Mouse (Mus musculus) olfactory bulb, adult 2 months (tissue): Measurements from ENCODE around the gene Mfsd4a. TPM values are rescaled to one million over a fixed set of nuclear protein-coding genes. Genes with fewer than 3 reads are reported as not detected.
A peak's percentile ranks its signal among the peaks of the same experiment; 100 is the strongest.

Experiments
- H3K27ac ChIP-seq: fragments of 200-500 bp; 2 replicates; pipeline ENCODE4 v1.5.1; 2012; ENCODE audit warnings: low read depth, low read length; ENCODE audit not compliant: insufficient read depth
- H3K4me1 ChIP-seq: fragments of 200-500 bp; 2 replicates; pipeline ENCODE4 v1.6.1; 2012; ENCODE audit warnings: low read length; ENCODE audit not compliant: control insufficient read depth, insufficient read depth
- H3K4me3 ChIP-seq: fragments of 200-500 bp; 2 replicates; pipeline ENCODE4 v1.5.1; 2012; ENCODE audit warnings: mild to moderate bottlenecking, low read depth, low read length, moderate library complexity; ENCODE audit not compliant: insufficient read depth
- CTCF ChIP-seq: fragments of 200-500 bp; IDR thresholded peaks from 2 replicates; pipeline ENCODE4 v1.5.1; 2012; ENCODE audit warnings: low read depth, mild to moderate bottlenecking, low read length, moderate library complexity; ENCODE audit not compliant: insufficient read depth
- POLR2A ChIP-seq: fragments of 200-500 bp; IDR thresholded peaks from 2 replicates; pipeline ENCODE4 v1.6.1; 2012; ENCODE audit warnings: mild to moderate bottlenecking, low read depth, low read length, moderate library complexity; ENCODE audit not compliant: insufficient read depth
- WGBS: fragments of 180-500 bp; shearing (Covaris S2); methylation state at CpG from one replicate; pipeline ENCODE4 v1.1.7; 2018; 5-methylcytosine and 5-hydroxymethylcytosine counted together
- polyA plus RNA-seq: library from polyadenylated mRNA; stranded (reverse); fragments of >200 nt; gene quantifications from 2 replicates; pipeline ENCODE4 v1.2.4, GENCODE M21; 2012; ENCODE audit warnings: low replicate concordance; ENCODE audit not compliant: missing spikeins, insufficient read depth, insufficient read length

Gene Mfsd4a
- polyA plus RNA-seq, 1 experiment: not detected

DNA sequence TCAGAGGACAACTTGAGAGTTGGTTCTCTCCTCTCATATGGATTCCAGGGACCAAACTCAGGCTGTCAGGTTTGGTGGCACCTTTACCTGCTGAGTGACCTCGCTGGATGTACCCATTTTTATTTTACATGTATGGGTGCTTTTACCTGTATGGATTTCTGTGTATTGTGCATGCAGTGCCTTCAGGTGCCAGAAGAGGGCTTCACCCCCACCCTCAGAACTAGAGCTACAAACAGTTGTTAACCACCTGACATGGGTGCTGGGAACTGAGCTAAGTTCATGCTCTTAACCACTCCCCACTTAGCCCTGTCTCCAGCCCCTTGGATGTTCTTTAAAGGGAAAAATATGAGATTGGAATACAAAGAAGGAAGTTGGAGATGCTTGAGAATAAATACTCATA, 53.1 kb downstream of the Mfsd4a start:
- TF ChIP-seq CTCF: no peak
- Histone ChIP-seq H3K4me3 (no peak overlapping the region), H3K27ac (no peak overlapping the region), H3K4me1 (no peaks in the 10 kb centered on the region)
- WGBS: 84% methylated on average over 1 of the region's 1 CpGs

- no peak overlapping the region for H3K4me3 ChIP-seq
- H3K27ac ChIP-seq: no peak overlapping the region
- WGBS: 67% methylated on average over 8 of the region's 8 CpGs
- no peaks in the 10 kb centered on the region for H3K4me1 ChIP-seq
- TF ChIP-seq CTCF (no peak), POLR2A (no peak)
These were observed 55.0 kb downstream of the Mfsd4a start for GRCm38 (mm10) chr1:132012861-132013260.

- H3K4me3 ChIP-seq: no peak overlapping the region
- no peak overlapping the region for H3K27ac ChIP-seq
- 85% methylated on average over 2 of the region's 2 CpGs for WGBS
- no peaks in the 10 kb centered on the region for H3K4me1 ChIP-seq
- TF ChIP-seq CTCF: no peak
- TF ChIP-seq POLR2A: no peak
These were observed 56.1 kb downstream of the Mfsd4a start for GRCm38 (mm10) chr1:132011785-132012184.

DNA sequence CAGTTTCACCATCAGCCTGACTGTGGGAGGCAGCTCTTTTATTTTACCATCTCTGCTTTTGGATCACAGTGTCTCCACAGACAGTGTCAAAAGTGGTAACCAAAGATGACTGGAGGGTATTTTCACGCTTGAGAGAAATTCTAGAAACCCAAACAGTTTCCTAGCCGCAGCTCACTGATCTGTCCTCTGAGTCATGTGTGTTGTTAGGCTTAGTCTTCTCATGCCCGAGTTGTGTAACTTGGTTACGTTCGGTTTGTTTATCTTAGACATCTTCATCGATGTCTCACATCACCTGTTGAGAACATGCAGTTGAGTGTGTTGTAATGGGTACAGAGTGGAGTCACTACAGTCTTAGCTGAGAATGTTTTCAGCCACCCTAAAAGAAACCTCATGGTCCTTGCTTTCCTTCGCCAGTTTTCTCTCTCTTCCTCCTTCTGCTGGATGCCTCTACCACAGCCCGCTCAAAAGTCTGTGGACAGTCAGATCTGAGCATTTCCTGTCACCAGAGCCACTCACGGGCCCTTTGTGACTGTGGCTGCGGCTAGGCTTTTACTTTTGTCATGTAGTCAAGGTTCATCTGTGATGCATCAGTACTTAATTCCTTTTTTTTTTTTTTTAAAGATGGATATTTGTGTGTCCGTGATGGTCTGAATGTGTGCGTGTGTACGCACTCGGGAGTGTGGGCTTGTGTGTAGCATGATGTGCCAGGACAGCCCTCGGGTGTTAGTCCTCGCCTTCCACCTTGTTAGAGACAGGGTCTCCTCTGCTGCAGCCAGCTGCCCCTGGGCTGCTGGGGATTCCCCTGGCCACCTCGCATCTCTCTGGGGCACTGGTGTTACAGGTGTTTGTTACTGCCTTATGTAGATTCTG, 57.0 kb downstream of the Mfsd4a start:
- Histone ChIP-seq H3K4me3 (no peak overlapping the region), H3K27ac (no peak overlapping the region), H3K4me1 (no peaks in the 10 kb centered on the region)
- no peak for TF ChIP-seq CTCF
- no peak for TF ChIP-seq POLR2A
- 76% methylated on average over 17 of the region's 17 CpGs for WGBS

- Histone ChIP-seq H3K4me3 (peak overlapping the region; percentile 26), H3K27ac (no peak overlapping the region), H3K4me1 (no peaks in the 10 kb centered on the region)
- 31% methylated on average over 8 of the region's 8 CpGs for WGBS
- TF ChIP-seq CTCF: no peak
- TF ChIP-seq POLR2A: no peak
These were observed 58.8 kb downstream of the Mfsd4a start for GRCm38 (mm10) chr1:132008881-132009644.

- H3K4me3 ChIP-seq: peak overlapping the region; percentile 91
- no peaks in the 10 kb centered on the region for H3K4me1 ChIP-seq
- WGBS: under 1% methylated on average over 72 of the region's 72 CpGs
- TF ChIP-seq POLR2A (no peak), CTCF (no peak; the same call in 1 of the 2 replicates)
- peak overlapping the region; percentile 91 for H3K27ac ChIP-seq
These were observed 59.7 kb downstream of the Mfsd4a start for GRCm38 (mm10) chr1:132007828-132008827.

DNA sequence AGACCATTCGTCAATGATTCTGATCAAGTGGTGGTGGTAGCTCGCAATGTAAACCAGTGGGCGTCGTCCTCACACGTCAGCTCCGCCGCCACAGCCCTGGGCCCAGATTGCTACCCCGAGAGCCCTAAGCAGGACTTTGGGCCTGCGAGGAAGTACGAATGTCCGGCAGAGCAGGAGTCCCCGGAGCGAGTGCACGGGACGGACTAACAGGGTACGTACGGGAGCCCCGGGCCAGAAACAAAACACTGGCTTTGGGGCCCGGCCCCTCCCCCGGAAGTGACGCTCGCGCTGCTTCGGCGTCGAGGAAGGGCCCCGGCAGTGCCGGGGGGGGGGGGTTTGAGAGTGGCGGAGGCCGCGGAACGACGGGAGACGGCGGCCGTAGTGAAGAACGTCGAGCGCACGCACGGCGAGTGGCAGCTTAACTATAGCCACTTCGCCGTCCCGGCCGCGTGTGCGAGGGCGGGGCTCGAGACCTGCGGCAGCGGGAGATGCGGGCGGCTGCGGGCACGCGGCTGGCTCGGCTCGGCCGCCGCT, 60.5 kb downstream of the Mfsd4a start, which contains the start of gene Elk4:
Elk4 (plus strand) TSS at position 326 of the 534 bp plus-strand sequence.
- no peaks in the 10 kb centered on the region for H3K4me1 ChIP-seq
- peak; percentile 82 for TF ChIP-seq POLR2A
- TF ChIP-seq CTCF: no peak
- peak within 1 kb of the TSS; percentile 91 for H3K27ac ChIP-seq
- under 1% methylated on average over 60 of the region's 61 CpGs for WGBS
- peak within 1 kb of the TSS; percentile 91 for H3K4me3 ChIP-seq

GRCm38 (mm10) chr1:132006721-132007120, 61.1 kb downstream of the Mfsd4a start:
- TF ChIP-seq POLR2A (no peak), CTCF (no peak)
- WGBS: 31% methylated on average over 5 of the region's 5 CpGs
- peak overlapping the region; percentile 37; the same call in 1 of the 2 replicates for H3K27ac ChIP-seq
- H3K4me3 ChIP-seq: no peak overlapping the region
- H3K4me1 ChIP-seq: no peaks in the 10 kb centered on the region
